Mouse (Mus musculus) ovary, adult 18-20 months (tissue): ENCODE data around the gene Lingo3.
"Not testable (repeated sequence)": the region's sequence is repeated elsewhere in the genome, so short reads cannot be mapped to it uniquely, and the experiment has no call there.

Experiments used
- DNase-seq: peaks from one replicate; pipeline ENCODE4 v3.0.0; 2022; ENCODE audit warnings: low spot score, mixed read lengths

Gene Lingo3

DNA sequence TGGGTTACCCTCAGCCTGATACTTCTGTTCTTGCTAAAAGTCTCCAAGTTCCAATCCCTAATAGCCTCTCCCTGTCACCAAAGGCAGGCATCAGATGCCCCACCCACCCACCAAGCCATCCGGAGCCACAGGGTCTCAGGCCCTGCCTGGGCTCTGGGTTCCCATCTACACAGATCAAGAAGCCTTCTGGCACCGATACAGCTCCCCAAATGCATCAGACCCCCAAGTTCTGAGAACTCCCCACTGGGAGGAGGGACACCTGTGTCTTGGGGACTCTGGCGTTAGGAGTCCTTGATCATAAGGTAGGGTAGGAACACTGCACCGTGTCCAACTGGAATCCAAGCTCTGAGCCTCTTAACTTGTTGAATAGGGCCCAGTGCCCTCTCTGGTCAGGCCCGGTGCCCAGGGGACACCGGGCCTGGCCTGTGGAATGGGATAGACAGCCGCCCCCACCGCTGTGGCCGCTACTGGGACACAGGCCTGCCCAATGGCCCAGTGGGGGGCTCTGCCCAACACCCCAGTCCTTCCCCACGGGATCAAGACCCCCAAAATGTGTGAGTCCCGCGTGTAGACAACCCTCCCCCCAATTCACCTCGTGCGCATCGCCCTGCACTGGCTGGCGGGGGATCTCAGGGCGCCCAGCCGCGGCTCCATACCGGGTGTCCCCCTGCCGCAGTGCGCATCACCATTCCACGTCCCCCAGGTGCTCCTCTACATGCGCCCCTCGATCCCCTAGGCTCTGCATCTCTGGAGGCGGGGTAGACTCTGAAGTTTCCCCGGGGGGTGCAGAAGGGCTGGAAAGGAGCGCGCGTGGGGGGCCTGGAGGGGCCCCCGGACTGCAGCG, 530 bp downstream of the Lingo3 start:
- no peak for DNase-seq

GRCm38 (mm10) chr10:80842334-80842733, 1.5 kb downstream of the Lingo3 start:
- no peak for DNase-seq

DNA sequence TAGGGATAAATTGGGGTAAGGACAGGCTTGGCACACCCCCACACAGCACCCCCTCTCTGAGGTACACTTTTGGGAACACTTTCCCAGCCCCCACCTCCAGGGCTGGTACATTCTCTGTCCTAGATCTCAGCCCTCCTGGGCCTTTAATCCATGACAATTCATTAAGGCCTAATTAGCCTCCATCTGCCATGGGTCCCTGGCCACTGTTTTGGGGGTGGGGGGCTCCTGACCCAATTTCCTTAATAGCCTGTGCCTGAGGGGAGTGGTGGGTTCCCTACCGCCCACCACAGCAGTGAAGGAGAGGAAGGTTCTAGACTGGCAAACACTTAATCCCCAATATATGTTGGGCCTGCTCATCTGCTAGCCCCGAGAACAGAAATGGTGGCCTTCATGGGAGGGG, 2.2 kb downstream of the Lingo3 start:
- DNase-seq: no peak

- no peak for DNase-seq
Observed at GRCm38 (mm10) chr10:80839848-80840247, 4.0 kb downstream of the Lingo3 start.

DNA sequence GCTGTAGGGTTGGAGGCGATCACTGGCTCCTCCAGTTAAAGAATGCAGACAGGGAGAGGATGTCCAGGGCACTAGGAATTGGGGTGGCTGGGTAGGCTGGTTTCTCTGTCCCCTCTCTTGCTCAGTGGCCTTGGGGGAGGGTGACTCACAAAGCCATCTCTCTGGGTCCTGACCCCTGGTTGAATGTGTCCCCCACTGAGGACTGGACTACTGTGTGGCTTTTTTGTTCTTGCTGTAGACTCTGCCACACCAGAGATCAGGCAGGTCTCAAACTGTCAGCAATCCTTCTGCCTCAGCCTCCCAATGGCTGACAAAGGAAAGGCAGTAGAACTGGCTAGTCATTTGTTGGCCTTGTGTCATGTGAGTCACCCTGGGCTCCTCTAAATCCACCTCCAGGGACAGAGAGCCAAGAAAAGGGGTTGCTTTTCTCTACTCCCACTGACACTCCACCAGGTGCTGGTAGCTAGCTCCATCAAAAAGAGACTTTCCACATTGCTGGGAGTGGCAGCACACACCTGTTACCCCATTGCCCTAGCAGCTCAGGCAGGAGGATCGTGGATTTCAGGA, 5.4 kb downstream of the Lingo3 start:
- DNase-seq: no peak

DNA sequence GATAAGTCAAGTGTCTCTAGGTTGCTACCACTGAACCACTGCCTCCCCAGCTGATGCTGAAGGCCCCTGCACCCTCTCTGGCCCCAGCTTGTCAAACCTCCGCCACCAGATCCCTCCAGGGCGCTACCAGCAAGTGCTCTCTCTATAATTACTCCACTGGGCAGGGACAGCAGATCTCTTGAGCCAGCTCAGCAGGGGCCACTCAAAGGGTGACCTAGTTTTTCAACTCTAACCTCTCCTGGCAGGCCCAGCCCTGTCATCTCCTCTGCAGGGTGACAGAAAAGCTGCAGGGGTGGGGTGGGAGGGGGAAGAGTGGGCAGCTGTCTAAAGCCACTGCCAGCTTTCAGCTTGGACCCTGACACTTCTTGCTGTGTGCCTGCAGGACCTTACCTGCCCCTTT, 6.0 kb downstream of the Lingo3 start:
- DNase-seq: no peak

DNA sequence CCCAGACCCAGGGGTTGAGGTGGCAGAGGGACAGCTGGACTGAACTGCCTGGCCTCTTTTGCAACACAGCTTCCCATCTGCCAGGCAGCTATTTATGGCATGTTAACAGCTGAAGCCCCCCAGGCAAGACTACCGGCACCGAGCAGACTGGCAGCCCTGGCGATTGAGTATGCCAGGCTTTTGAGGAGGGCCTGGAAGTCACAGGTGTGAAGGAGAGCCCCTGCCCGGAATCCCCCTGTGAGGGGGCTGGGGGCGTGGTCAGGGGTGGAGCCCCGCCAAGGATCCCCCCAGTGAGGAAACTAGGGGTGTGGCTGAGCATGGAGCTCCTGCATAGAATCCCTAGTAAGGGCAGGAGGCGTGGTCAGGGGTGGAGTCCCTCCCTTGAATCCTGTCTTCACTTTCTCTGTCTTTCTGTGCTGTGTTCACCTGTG, 6.9 kb downstream of the Lingo3 start:
- no peak for DNase-seq

DNA sequence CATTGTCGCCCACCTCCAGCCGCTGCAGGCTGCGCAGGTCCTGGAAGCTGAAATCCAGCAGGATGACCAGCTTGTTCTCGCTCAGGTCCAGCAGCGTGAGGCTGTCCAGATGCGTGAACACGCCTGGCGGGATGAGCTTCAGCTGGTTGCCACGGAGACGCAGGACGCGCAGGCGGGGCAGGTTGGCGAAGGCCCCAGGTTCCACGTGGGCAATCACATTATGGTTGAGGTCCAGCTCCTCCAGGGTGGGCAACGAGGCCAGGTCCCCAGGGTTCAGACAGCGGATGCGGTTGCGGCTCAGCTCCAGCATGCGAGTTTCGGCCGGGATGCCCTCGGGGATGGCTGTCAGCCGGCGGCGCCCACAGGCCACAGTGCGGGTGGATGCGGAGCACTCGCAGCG, 8.2 kb downstream of the Lingo3 start:
- no peak for DNase-seq

DNA sequence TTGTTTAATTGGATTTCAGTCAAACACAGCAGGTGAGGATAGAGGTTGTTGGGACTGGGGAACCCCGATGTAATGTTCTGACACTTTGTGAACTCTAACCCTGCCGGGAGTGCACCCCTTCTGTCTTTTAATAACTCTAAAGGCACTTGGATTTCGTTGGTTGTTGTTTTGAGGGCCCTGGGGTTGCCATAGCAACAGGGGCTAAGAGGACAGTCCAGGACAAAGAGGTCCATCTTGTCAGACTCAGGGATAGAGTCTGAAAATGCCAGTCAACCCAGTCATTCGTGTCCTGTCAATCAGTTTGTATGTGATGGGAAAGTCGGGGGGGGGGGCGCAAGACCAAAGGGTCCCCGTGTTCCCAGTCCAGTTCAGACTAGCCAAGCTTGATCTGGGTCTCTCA, 11.0 kb downstream of the Lingo3 start:
- no peak for DNase-seq

- DNase-seq: peak; percentile 51
Observed at GRCm38 (mm10) chr10:80831136-80831535, 12.7 kb downstream of the Lingo3 start.

DNA sequence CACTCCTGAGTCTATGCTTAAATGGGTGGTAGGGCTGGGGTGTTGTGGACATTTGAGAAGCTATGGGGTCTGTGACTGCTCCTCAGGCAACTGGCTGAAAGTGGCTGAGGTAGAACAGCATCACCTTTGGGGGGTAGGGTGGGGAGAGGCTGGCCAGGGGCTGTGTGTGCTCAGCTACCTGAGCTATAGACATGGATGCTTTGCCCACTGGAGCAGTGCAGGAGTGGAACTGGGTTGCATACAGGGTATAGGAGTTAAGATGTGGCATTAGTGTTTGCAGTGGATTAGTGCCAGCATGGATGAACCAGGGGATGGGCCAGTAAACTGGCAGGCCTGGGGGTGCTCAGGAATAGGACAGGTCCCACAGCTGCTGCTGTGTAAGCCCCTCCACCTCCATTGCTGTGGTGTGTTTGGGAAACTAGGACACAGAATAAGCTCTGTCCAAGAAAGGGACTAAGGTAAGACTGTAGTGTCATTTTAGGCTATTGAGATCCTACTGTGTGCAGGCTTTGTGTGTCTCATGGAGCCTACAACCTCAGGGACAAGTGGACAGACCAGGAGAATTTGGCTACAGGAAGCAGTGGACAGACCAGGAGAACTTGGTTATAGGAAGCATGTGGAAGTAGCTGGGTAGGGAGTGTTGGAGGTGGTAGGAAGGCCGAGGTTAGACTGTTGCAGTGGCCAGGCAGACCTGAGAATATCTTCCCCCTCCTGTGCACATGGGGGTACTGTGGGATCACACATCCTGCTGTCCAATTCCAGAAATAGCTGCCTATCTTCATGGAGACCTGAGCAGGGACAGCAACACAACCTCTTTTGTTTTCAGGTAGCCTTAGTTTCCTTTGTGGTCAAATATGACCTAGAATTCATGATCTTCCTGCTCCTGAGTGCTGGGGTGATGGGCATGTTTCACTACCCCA, 14.2 kb downstream of the Lingo3 start:
- no peak for DNase-seq

DNA sequence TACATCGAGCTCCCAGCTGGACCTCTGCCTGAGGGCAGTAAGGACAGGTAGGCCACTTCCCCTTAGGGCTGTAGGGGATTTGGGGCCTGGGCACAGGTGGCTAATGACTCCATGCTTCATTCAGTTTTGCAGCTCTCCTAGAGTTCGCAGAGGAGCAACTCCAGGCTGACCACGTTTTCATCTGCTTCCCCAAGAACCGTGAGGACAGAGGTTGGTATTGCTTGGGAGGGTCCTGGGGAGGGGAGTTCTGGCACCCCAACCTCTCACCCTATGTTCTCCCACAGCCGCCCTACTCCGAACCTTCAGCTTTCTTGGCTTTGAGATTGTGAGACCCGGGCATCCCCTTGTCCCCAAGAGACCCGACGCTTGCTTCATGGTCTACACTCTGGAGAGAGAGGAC, 15.3 kb downstream of the Lingo3 start:
- not testable (repeated sequence) for DNase-seq

GRCm38 (mm10) chr10:80827870-80828420, 15.9 kb downstream of the Lingo3 start:
- no peak for DNase-seq

DNA sequence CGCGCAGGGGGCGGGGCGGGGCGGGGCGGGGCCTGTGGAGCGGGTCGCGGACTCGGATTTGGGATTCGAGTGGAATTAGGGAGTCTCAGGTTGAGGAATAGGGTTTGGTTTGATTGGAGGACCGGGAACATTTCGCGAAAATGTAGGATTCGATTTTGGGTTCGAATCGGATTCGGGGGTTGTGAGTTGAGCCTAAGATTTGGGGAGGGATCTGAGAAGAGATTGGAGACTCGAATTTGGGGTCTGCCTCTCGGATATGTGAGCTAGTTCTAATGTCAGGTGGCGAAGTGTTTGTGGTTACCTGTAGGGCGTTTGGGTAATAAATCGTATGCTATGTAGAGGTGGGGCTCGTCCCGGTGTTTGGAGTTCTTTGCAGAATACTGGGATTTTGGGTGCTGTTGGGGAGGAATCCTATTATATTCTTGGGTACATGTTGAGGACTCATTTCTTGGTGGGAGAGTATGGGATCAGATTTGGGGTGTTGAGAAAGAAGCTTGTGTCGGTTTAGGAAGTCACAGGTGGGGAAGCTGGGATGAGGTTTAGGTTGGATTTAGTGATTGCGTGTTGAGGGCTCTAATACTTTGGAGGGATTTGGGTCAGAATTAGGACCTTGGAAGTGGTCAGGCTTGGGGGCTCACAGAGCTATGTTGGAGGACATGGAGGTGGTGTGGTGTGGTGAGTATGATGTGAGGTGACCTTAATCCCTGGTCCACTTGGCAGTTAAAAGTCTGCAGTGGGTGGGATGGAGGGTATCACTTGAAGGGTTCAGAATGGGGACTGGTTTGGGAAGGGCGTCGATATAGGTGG, 16.6 kb downstream of the Lingo3 start:
- no peak for DNase-seq

GRCm38 (mm10) chr10:80826151-80827062, 17.4 kb downstream of the Lingo3 start, which contains the start of gene Oaz1:
Gene Oaz1 (plus strand): TSS chr10:80826656.
- peak; percentile 99 for DNase-seq

GRCm38 (mm10) chr10:80824827-80825226, 19.0 kb downstream of the Lingo3 start:
- DNase-seq: no peak

- DNase-seq: no peak
Observed at GRCm38 (mm10) chr10:80823847-80824643, 19.8 kb downstream of the Lingo3 start.

- no peak for DNase-seq
Observed at GRCm38 (mm10) chr10:80823316-80823715, 20.5 kb downstream of the Lingo3 start.

DNA sequence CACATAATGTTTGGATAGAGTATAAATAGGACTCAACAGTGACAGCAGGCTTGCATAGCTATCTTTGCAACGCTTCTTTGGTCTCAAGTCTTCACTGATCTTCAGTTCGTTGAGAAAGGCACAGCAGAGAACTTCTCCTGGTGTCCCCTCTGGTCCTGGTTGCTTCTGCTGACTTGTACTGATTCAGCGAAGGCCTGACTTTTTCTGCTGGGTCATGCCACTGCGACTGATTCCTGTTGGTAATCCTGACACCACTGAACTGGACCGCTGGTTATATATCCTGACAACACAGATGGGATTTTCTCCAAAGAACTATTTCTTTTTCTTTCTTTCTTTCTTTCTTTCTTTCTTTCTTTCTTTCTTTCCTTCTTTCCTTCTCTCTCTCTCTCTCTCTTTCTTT, 21.3 kb downstream of the Lingo3 start:
- no peak for DNase-seq
